Mouse (Mus musculus) forebrain, embryonic 13.5 days (tissue): Measurements from ENCODE around the gene Best2. TPM values are rescaled to one million over a fixed set of nuclear protein-coding genes. Genes with fewer than 3 reads are reported as not detected.

ENCODE experiments used
- ATAC-seq: fragments of 200-750 bp; cut with Nextera tagmentation; 2 replicates; pipeline ENCODE4 v1.8.0; 2017
- H3K27ac ChIP-seq: fragments of 300-500 bp; sonication (generic); 2 replicates; pipeline ENCODE4 v1.5.1; 2015; ENCODE audit warnings: inconsistent platforms, mild to moderate bottlenecking, moderate library complexity
- H3K27me3 ChIP-seq: fragments of 300-500 bp; sonication (generic); 2 replicates; pipeline ENCODE4 v1.6.1; 2015; ENCODE audit warnings: mild to moderate bottlenecking, inconsistent platforms
- H3K36me3 ChIP-seq: fragments of 300-500 bp; sonication (generic); 2 replicates; pipeline ENCODE4 v1.6.1; 2015; ENCODE audit warnings: mild to moderate bottlenecking, inconsistent platforms; ENCODE audit not compliant: poor library complexity, severe bottlenecking
- H3K4me1 ChIP-seq: fragments of 300-500 bp; sonication (generic); 2 replicates; pipeline ENCODE4 v1.6.1; 2015; ENCODE audit warnings: inconsistent platforms
- H3K4me2 ChIP-seq: fragments of 300-500 bp; sonication (generic); 2 replicates; pipeline ENCODE4 v1.6.1; 2015; ENCODE audit warnings: inconsistent platforms, mild to moderate bottlenecking, moderate library complexity
- H3K4me3 ChIP-seq: fragments of 300-500 bp; sonication (generic); 2 replicates; pipeline ENCODE4 v1.5.1; 2015; ENCODE audit warnings: mild to moderate bottlenecking, inconsistent platforms
- H3K9ac ChIP-seq: fragments of 300-500 bp; sonication (generic); 2 replicates; pipeline ENCODE4 v1.6.1; 2015; ENCODE audit warnings: mild to moderate bottlenecking, inconsistent platforms
- H3K9me3 ChIP-seq: fragments of 300-500 bp; sonication (generic); replicated peaks from 2 replicates; pipeline ENCODE4 v1.6.1; 2016; ENCODE audit warnings: inconsistent platforms
- WGBS: fragments of 180-500 bp; shearing (Covaris S2); methylation state at CpG from one replicate; pipeline ENCODE4 v1.1.7; 2015; 5-methylcytosine and 5-hydroxymethylcytosine counted together
- microRNA-seq: library from miRNA; unstranded; fragments of <30 nt; microRNA quantifications from one replicate; pipeline ENCODE4, GENCODE M21; 2016
- polyA plus RNA-seq: library from polyadenylated mRNA; unstranded; fragments of >200 nt; fragmentation: Nextera tagmentation; extraction: Ambion mirVana; gene quantifications from 2 replicates; pipeline ENCODE4 v1.2.1, GENCODE M21; 2015

Best2 gene
- polyA plus RNA-seq, 1 experiment from 2014 or later, result not detected

GRCm38 (mm10) chr8:84969241-84970134 lies 44.8 kb downstream of the Best2 start, which contains the start of the genes Gm49661, Prdx2 and Rnaseh2a:
Gene Gm49661, minus strand, starts transcription at chr8:84969433.
Gene Prdx2, plus strand, starts transcription at chr8:84969587.
Gene Rnaseh2a, minus strand, starts transcription at chr8:84969767.
- H3K36me3 ChIP-seq, result peaks cover 38% of the 10 kb centered on the region
- no peaks in the 10 kb centered on the region for H3K27me3 ChIP-seq
- H3K4me1 ChIP-seq, result peaks cover 41% of the 10 kb centered on the region
- WGBS, result under 1% methylated on average over 56 of the region's 56 CpGs
- H3K9ac ChIP-seq, result peak within 1 kb of the TSS; percentile 90
- H3K4me2 ChIP-seq, result peak within 1 kb of the TSS; percentile 88
- H3K9me3 ChIP-seq, result no peaks in the 10 kb centered on the region
- peak within 1 kb of the TSS; percentile 76 for H3K27ac ChIP-seq
- ATAC-seq, result peak; percentile 76
- peak within 1 kb of the TSS; percentile 69 for H3K4me3 ChIP-seq

- H3K9ac ChIP-seq, result peak overlapping the region; percentile 90
- peaks cover 37% of the 10 kb centered on the region for H3K4me1 ChIP-seq
- 20% methylated on average over 2 of the region's 2 CpGs for WGBS
- H3K4me3 ChIP-seq, result peak overlapping the region; percentile 69
- peak overlapping the region; percentile 88 for H3K4me2 ChIP-seq
- no peaks in the 10 kb centered on the region for H3K27me3 ChIP-seq
- peaks cover 35% of the 10 kb centered on the region for H3K36me3 ChIP-seq
- no peaks in the 10 kb centered on the region for H3K9me3 ChIP-seq
- peak overlapping the region; percentile 76 for H3K27ac ChIP-seq
- no peak for ATAC-seq
These were observed 45.7 kb downstream of the Best2 start for GRCm38 (mm10) chr8:84968650-84969049.

- Histone ChIP-seq H3K27ac (no peak overlapping the region), H3K9ac (no peak overlapping the region), H3K9me3 (no peaks in the 10 kb centered on the region), H3K27me3 (no peaks in the 10 kb centered on the region), H3K4me3 (no peak overlapping the region), H3K36me3 (peaks cover 30% of the 10 kb centered on the region), H3K4me1 (peaks cover 37% of the 10 kb centered on the region), H3K4me2 (peak overlapping the region; percentile 88)
- no peak for ATAC-seq
- WGBS, result 88% methylated on average over 13 of the region's 13 CpGs
These were observed 46.6 kb downstream of the Best2 start for GRCm38 (mm10) chr8:84967532-84968304.

GRCm38 (mm10) chr8:84966603-84967002 lies 47.7 kb downstream of the Best2 start:
- H3K4me3 ChIP-seq, result no peak overlapping the region
- no peaks in the 10 kb centered on the region for H3K27me3 ChIP-seq
- peaks cover 32% of the 10 kb centered on the region for H3K4me1 ChIP-seq
- H3K4me2 ChIP-seq, result no peak overlapping the region
- H3K27ac ChIP-seq, result no peak overlapping the region
- no peaks in the 10 kb centered on the region for H3K9me3 ChIP-seq
- 61% methylated on average over 3 of the region's 3 CpGs for WGBS
- no peak overlapping the region for H3K9ac ChIP-seq
- peaks cover 30% of the 10 kb centered on the region for H3K36me3 ChIP-seq
- no peak for ATAC-seq

- Histone ChIP-seq H3K27ac (peak overlapping the region; percentile 78), H3K27me3 (no peaks in the 10 kb centered on the region), H3K4me3 (peak overlapping the region; percentile 74), H3K36me3 (peaks cover 27% of the 10 kb centered on the region), H3K4me2 (peak overlapping the region; percentile 96), H3K9me3 (no peaks in the 10 kb centered on the region), H3K4me1 (peaks cover 24% of the 10 kb centered on the region), H3K9ac (peak overlapping the region; percentile 81)
- peak; percentile 88 for ATAC-seq
- WGBS, result under 1% methylated on average over 41 of the region's 41 CpGs
These were observed 48.5 kb downstream of the Best2 start for GRCm38 (mm10) chr8:84965731-84966291.

- Histone ChIP-seq H3K27ac (no peak overlapping the region), H3K9me3 (no peaks in the 10 kb centered on the region), H3K9ac (no peak overlapping the region), H3K4me2 (no peak overlapping the region), H3K4me3 (no peak overlapping the region), H3K36me3 (peaks cover 38% of the 10 kb centered on the region), H3K27me3 (no peaks in the 10 kb centered on the region), H3K4me1 (peaks cover 18% of the 10 kb centered on the region)
- ATAC-seq, result no peak
- 90% methylated on average over 4 of the region's 4 CpGs for WGBS
These were observed 50.4 kb downstream of the Best2 start for GRCm38 (mm10) chr8:84963952-84964351.

GRCm38 (mm10) chr8:84959811-84960210 lies 54.5 kb downstream of the Best2 start:
- Histone ChIP-seq H3K4me2 (no peak overlapping the region), H3K4me3 (no peak overlapping the region), H3K4me1 (peaks cover 2% of the 10 kb centered on the region), H3K27me3 (no peaks in the 10 kb centered on the region), H3K9ac (no peak overlapping the region), H3K9me3 (no peaks in the 10 kb centered on the region), H3K27ac (no peak overlapping the region), H3K36me3 (peaks cover 65% of the 10 kb centered on the region)
- WGBS, result 93% methylated on average over 7 of the region's 7 CpGs
- ATAC-seq, result no peak

Small RNA genes lying within 50 kb of the gene (microRNA-seq; reads per million reads assigned to microRNA genes)
- 2.4 reads per million for gene Mir7070

Other genes with a start within 250 kb of the Best2 start
- gene Nfix, start 214.2 kb downstream of the Best2 start, polyA plus RNA-seq, result 127 and 145 TPM in 2 replicates
- 7.3 and 8.2 TPM in 2 replicates for gene Dand5, start 191.7 kb downstream of the Best2 start, polyA plus RNA-seq
- gene Gadd45gip1, start 183.0 kb downstream of the Best2 start, polyA plus RNA-seq, result 42.6 and 47.0 TPM in 2 replicates
- 93.9 and 114 TPM in 2 replicates for gene Rad23a, start 173.9 kb downstream of the Best2 start, polyA plus RNA-seq
- gene Calr, start 167.6 kb downstream of the Best2 start, polyA plus RNA-seq, result 549 and 569 TPM in 2 replicates
- gene Farsa, start 157.5 kb downstream of the Best2 start, polyA plus RNA-seq, result 123 and 127 TPM in 2 replicates
- 80.3 and 85.1 TPM in 2 replicates for gene Syce2, start 142.4 kb downstream of the Best2 start, polyA plus RNA-seq
- 33.2 and 34.2 TPM in 2 replicates for gene Gcdh, start 120.6 kb downstream of the Best2 start, polyA plus RNA-seq
- gene Klf1, start 112.6 kb downstream of the Best2 start, polyA plus RNA-seq, result 0.74 and 1.2 TPM in 2 replicates
- gene Dnase2a, start 106.0 kb downstream of the Best2 start, polyA plus RNA-seq, result 6.9 and 9.4 TPM in 2 replicates
- gene Mast1, start 77.2 kb downstream of the Best2 start, polyA plus RNA-seq, result 31.6 and 37.3 TPM in 2 replicates
- 1.2 and 1.8 TPM in 2 replicates for gene Rtbdn, start 67.5 kb downstream of the Best2 start, polyA plus RNA-seq
- not detected in 2 replicates for gene Gm49661, start 45.1 kb downstream of the Best2 start, polyA plus RNA-seq
- gene Prdx2, start 44.9 kb downstream of the Best2 start, polyA plus RNA-seq, result 1,640 and 1,662 TPM in 2 replicates
- gene Rnaseh2a, start 44.8 kb downstream of the Best2 start, polyA plus RNA-seq, result 119 and 124 TPM in 2 replicates
- gene Junb, start 35.8 kb downstream of the Best2 start, polyA plus RNA-seq, result 3.4 and 4.2 TPM in 2 replicates
- 16.8 and 21.5 TPM in 2 replicates for gene Hook2, start 23.9 kb downstream of the Best2 start, polyA plus RNA-seq
- 166 and 168 TPM in 2 replicates for gene Asna1, start 10.8 kb upstream of the Best2 start, polyA plus RNA-seq
- 125 and 154 TPM in 2 replicates for gene Trir, start 12.3 kb upstream of the Best2 start, polyA plus RNA-seq
- gene Tnpo2, start 22.4 kb upstream of the Best2 start, polyA plus RNA-seq, result 46.4 and 49.4 TPM in 2 replicates
- 39.4 and 49.1 TPM in 2 replicates for gene Fbxw9, start 45.5 kb upstream of the Best2 start, polyA plus RNA-seq
- 0.88 and 0.93 TPM in 2 replicates for gene Gm5741, start 53.5 kb upstream of the Best2 start, polyA plus RNA-seq
- 79.5 TPM in 2 replicates for gene Dhps, start 57.2 kb upstream of the Best2 start, polyA plus RNA-seq
- gene Wdr83os, start 66.2 kb upstream of the Best2 start, polyA plus RNA-seq, result 136 and 137 TPM in 2 replicates
- gene Wdr83, start 66.8 kb upstream of the Best2 start, polyA plus RNA-seq, result 52.9 and 57.8 TPM in 2 replicates
- gene Man2b1, start 68.7 kb upstream of the Best2 start, polyA plus RNA-seq, result 14.6 and 14.7 TPM in 2 replicates
- gene Zfp791, start 108.6 kb upstream of the Best2 start, polyA plus RNA-seq, result 2.1 and 2.3 TPM in 2 replicates
- not detected in 2 replicates for gene Cks1brt, start 137.4 kb upstream of the Best2 start, polyA plus RNA-seq
- gene Olfr371, start 211.5 kb upstream of the Best2 start, polyA plus RNA-seq, result not detected in 2 replicates